Mouse (Mus musculus) adrenal gland, adult (tissue): ENCODE measurements around the gene Plcl2.

ENCODE experiments used
- DNase-seq, 2 experiments: peaks; one replicate each; pipeline ENCODE4 v3.0.0; 2022 to 2023; ENCODE audit warnings: low spot score in 1 of 2; ENCODE audit not compliant: inconsistent age in 2 of 2

Gene Plcl2

GRCm38 (mm10) chr17:50620794-50621537, 111.8 kb downstream of the Plcl2 start:
- no peak for DNase-seq

GRCm38 (mm10) chr17:50621996-50622395, 112.8 kb downstream of the Plcl2 start:
- peak in 1 of 2 experiments; percentile 81 for DNase-seq

GRCm38 (mm10) chr17:50625584-50625983, 116.4 kb downstream of the Plcl2 start:
- no peak for DNase-seq

- no peak for DNase-seq
These were observed 118.5 kb downstream of the Plcl2 start for GRCm38 (mm10) chr17:50627658-50628057.

DNA sequence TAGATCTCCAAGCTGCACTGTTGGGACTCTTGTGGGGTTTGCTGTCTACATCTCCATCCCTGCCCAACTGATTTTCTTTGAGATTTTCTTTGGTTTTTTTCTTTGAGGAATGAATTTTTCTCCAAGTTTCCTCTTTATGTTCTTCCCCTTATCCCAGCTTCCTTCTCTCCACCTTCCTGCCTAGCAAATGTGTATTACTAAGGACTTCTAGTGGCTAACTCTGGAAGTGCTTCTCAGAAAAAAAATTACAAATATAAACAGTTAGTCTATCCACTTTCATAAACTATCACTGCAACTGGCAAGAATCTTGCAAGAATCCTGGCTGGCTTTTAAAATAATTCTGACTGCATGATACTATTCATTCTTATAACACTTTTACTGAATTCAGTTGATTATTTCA, 119.5 kb downstream of the Plcl2 start:
- DNase-seq: no peak

- DNase-seq: peak in 1 of 2 experiments; percentile 25
These were observed 121.8 kb downstream of the Plcl2 start for GRCm38 (mm10) chr17:50630992-50631391.

DNA sequence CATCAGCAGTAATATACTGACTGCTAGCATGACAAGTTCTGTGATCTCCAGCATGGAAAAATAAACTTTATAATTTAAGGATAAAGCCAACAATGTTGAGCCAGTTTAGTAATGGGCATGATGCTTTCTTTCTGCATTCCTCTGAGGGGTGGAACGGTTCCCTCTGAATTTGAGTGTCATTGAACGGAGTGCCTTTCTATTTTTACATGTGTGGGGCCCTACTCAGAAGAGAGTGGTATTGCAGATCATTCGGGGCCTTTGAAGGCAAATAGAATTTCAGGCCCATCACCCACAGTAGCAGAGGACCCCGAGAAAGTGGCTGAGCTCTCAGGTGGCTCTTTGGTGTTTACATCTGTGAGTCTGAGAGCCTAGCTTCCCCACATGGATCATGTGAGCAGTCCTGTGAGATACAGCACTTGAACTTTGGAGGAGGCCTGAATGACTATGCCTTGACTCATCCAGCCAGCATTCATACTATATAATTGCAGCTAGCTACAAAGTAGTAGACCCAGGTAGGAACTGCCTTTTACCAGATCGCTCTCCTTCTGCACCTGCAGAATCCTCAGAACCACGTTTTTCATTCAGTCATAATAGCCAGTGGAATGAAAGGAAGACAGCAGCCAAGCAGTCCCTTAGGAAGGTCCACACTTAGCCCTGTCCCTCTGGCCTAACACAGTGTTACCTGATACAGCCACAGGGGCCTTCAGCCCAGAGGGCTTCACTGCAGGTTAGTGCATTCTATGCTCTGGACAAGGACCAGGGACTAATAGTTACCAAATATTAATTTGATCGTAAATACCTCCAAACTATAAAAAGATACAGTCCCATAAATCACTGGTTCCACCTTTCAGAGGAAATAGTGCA, 125.0 kb downstream of the Plcl2 start:
- peak in 1 of 2 experiments; percentile 69 for DNase-seq

DNA sequence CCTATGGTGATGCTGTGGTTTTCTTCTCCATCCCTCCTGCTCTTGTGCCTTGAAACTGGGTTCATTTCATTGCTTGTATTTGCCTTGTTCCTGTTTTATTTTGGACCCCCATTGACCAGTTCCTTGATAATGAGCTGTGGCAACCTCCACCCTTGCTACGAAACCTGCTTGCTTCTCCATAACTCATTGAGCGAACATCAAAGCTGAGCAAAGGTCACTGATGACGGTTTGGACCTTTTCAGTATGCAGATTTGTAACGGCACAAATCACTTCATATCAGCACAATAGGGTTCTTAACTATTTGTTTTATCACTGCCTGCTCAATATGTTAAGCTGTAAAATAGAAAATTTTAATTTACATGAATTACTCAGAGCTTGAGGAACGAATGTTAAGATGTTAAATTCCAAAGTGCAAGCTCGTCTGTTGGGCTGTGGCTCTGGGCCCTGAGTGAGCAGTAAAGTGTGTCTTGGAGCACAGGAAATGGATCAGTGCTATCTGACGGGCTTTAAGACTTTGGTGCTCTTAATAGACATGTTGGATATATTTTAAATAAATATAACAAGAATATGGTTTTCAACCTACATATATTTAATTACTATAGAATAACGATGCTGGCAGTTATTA, 126.9 kb downstream of the Plcl2 start:
- peak; percentile 63 to 85 for DNase-seq

- DNase-seq: peak in 1 of 2 experiments; percentile 78
These were observed 129.6 kb downstream of the Plcl2 start for GRCm38 (mm10) chr17:50638791-50639190.

DNA sequence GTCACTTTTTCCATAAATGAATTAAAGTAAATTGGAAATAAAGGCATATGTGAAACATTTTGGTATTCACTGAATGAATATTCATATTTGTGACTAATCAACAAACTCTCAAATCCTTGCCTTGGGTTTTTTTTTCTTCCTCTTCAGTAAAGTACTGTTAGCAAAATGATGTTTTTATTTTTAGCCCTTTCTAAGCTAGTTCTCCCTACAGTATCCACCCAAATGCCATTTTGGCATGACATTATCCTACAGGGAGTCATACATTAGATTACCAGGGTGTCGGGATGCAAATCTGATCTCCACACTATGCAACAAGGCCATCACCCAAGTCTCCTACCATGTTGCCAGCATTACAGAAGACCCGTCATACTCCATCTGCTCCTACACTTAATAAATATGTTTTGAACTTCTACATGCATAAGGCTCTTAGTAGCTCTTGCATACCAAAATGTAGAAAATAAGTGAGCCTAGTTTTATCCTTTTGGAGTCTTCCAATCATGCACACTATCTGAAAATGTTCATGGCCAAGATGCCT, 131.9 kb downstream of the Plcl2 start:
- no peak for DNase-seq

GRCm38 (mm10) chr17:50641879-50642278, 132.7 kb downstream of the Plcl2 start:
- no peak for DNase-seq

DNA sequence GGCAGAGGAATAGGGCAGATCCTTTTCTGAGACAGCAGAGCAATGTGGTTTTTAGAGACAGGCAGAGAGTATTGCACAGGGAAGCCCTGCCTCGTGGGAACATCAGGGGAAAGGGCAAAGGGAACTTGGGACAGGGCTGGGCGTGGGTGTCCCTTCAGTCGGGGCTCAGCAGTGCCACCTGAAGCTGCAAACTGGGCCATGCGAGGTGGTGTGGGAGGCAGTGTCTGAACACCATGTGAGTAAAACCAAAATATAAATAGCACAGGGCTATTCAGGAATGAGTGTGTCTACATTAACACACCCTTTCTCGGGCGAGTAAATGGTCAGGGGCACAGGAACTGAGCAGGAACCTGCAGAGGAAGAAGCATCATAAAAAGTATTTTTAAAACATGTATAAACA, 134.2 kb downstream of the Plcl2 start:
- DNase-seq: no peak

GRCm38 (mm10) chr17:50643989-50644388, 134.8 kb downstream of the Plcl2 start:
- no peak for DNase-seq

- DNase-seq: peak in 1 of 2 experiments; percentile 85
These were observed 138.9 kb downstream of the Plcl2 start for GRCm38 (mm10) chr17:50648141-50648540.

DNA sequence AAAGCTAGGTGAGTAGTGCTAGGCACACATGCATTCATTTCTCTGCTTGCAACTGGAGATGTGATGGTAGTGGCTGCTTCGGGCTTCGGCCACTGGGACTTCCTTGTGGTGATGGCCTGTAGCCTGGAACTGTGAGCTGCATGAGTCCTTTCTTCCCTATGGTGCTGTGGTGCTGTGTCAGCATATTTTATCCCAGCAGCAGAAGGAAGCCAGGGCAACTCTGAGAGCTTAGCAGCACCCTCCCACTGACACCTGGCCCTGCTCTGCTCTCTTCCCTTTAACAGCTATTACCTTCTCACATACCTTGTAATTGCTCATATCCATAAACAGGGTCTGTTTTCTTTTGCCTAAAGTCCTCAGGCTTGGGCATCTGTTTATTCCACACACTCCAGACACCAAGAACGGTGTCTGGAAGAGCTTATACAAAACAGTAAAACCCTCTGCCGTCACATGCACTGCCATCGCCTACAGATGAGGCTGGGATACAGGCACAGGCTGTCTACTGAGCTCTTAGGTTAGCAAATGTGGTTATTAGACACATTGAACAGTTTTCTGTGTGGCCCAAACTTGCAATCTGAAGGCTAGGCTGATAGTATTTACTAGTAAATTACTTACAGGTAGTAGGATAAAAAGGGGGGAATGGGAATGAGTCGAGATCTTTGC, 139.7 kb downstream of the Plcl2 start:
- DNase-seq: no peak

DNA sequence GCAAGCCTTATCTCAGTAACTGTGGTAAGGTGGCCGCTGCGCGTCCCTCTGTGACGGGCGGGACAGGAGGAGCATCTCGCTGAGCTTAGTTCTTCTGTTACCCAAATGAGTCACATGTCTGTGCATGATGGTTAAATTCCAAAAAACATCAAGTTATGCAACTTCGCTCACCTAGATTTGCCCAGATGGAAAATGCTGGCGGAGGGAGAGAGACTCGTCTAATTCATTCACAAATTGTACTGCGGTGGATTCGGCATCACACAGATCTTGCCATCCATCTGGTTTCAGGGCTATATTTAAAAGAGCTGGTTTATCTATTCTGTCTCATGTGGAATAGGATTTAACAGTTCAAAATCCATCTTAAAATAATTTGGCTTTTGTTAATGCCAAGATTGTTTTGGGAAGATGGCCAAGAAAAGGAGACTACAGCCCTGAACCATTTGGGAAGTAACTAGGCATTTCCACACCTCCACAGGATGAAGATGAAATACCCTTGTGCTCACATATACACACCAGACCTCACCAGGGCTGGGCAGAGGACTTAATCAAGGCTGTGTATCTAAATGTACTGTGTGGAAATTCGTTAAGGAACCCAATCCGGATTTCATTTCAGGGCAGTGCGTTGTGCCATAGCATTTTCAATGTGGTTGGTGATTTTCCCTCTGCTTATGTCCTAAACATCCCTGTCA, 141.5 kb downstream of the Plcl2 start:
- DNase-seq: no peak

GRCm38 (mm10) chr17:50654741-50655415, 145.7 kb downstream of the Plcl2 start:
- DNase-seq: no peak

DNA sequence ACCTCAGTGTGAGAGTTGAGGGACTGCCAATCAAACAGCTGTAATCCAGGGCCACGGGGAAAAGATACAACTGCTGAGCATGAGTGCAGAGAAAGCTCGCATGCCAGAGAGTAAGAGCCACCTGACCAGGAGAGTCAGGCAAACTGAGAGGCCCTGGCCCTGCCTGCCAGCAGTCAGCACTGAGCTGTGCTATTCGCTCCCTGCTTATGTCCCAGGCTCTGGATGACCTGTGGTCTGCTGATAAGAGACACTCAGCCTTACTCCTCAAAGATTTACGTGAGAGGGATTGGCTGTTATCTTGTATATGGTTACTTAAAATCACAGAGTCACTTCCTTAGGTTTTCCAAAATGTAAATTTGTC, 146.2 kb downstream of the Plcl2 start:
- DNase-seq: peak in 1 of 2 experiments; percentile 59

GRCm38 (mm10) chr17:50657321-50657720, 148.1 kb downstream of the Plcl2 start:
- DNase-seq: peak in 1 of 2 experiments; percentile 66

GRCm38 (mm10) chr17:50658901-50659300, 149.7 kb downstream of the Plcl2 start:
- no peak for DNase-seq
